Mouse (Mus musculus): ENCODE results near the gene Ptprf.

- TF ChIP-seq CTCF (IDR thresholded peaks at IDR 0.05; ENCODE audit: borderline replicate concordance, extremely low read depth, insufficient read depth, insufficient read length), result no peak
- TF ChIP-seq POLR2A (IDR thresholded peaks at IDR 0.05; ENCODE audit: borderline replicate concordance, extremely low read depth, insufficient read depth, insufficient read length, poor library complexity, severe bottlenecking), result no peak
Observed at GRCm38 (mm10) chr4:118316662-118317061, 25.5 kb upstream of the Ptprf start.

Data from brain, embryonic 14.5 days (tissue).